Mouse (Mus musculus): ENCODE results near the gene Zswim8.

Gene Zswim8

DNA sequence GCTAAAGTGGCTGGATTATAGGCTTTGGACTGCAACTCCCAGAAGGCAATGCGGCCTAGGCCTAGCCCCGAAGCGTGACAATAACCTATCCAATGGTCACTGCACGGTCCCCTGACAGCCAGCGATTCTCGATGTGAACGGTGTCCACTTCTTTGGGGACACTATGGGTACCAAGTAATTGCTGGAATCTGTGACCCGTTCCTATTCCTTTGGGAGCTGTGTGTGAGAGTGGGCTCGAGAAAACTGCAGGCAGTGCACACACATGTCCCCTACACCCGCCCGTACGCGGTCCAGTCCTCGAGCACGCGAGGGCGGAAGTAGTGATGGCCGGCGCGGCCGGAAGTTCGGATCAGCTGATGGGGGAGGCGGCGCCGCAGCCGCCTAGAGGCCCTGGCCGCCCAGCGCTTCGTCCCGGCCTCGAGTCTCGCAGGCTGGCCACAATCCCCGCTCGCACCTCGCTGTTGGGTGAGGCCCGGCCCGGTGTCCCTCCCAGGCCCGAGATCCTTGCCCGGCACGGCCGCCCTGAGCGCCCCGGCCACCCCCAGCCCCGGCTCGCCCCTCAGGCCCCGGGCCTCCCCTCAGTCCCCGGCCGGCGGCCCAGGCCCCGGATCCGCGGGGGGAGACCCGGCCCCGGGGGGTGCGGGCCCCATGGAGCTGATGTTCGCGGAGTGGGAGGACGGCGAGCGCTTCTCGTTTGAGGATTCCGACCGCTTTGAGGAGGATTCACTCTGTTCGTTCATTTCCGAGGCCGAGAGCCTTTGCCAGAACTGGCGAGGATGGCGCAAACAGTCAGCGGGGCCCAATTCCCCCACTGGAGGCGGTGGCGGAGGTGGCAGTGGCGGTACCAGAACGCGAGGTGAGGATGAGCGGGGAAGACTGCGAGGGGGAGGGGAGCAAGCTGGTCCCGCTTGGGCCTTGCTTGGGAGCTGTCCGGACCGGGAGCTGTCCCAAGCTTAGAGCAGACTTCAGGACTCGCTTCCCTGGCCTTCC is at the start of gene Zswim8:
Zswim8 (plus strand) TSS at position 352 of the 990 bp plus-strand sequence.
- peak; percentile 94 for DNase-seq

DNA sequence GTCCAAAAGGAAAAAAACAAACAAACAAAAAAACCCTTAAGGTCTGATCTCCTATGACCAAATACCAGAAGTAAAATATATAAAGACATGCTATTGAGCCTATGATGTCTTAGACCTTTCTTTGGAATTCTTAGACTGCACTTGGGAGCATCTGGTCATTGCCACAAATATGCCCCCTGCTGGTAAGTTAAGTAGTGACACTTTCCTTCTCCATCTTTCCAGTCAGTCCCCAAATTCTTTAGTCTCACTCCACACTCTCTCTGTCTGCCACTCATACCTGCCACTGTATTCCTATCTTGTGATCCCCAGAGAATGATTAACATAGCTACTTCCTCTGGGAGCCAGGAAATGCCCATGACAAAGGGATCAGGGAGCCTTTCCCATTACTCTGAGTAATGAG is 49.0 kb upstream of the Zswim8 start:
- DNase-seq = no peak

DNA sequence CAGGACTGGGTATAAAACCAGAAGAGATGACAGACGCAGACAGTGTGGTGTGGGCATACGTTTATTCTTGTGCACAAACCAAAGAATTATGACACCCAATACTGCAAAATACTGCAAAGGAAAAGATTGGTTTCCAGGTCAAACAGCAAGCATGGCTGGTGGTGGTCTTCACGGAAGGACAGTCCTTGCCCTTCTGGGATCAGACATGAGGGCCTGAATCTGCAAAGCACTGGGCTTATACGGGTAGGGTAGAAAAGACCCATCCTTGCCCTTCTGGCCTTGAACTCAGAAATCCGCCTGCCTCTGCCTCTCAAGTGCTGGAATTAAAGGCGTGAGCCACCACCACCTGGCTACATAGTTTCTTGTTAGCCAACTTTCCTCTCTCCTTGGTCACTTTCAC is 48.5 kb upstream of the Zswim8 start:
- DNase-seq = no peak

DNA sequence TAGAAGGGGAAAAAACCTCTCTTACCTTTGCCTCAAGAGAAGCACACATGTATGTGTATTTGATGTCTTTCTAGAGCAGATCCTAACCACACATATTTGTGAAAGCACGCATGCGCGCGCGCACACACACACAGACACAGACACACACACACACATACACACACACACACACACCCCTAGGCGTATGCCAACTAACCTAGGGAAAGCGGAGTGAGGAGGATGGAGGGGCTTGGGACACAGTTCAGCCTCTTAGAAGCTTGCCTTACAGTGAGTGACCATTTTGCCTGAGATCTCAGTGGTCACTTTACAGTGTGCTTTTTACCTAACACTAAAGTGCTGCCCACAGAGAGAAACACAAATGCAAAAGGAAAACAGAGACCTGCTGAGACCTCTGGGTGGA is 47.7 kb upstream of the Zswim8 start:
- no peak for DNase-seq

DNA sequence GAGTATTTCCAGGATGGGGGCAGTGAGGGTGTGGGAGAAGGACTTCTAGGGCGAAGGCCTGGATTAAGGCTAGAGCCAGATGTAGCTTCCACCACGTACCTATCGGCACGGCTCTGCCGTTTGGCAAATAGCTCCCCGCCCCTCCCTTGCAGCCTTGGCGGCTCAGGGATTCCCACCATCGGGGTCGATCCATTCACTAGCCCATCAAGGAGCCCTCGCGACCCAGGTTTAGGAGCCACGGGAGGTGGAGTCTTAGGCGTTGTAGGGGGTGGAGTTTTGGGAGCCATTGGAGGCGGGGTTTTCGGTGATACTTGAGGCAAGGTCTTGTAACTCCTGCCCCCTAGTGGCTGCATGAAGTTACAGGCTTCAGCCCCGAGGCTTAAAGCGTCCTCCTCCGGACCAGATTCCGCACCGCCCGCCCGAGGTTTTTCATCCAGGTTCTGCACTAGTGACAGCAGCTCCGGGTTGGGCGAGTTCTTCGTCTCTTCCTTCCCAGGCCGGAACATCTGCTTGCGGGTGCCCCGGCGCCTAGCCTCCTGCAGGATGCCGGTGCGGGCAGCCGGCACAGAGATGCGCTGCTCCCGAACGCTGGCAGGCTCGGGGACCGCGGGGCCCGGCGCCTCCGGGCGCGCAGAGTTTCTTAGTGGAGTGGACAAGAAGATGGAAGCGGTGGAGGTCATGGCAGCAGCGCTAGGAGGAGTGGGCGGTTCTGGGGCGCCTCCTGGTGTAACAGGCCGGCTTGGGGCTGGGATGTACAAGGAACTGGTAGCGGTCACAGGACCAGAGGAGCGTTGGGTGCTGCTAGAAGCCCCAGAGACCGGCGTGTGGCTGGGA is 46.3 kb upstream of the Zswim8 start:
- DNase-seq = peak; percentile 94

DNA sequence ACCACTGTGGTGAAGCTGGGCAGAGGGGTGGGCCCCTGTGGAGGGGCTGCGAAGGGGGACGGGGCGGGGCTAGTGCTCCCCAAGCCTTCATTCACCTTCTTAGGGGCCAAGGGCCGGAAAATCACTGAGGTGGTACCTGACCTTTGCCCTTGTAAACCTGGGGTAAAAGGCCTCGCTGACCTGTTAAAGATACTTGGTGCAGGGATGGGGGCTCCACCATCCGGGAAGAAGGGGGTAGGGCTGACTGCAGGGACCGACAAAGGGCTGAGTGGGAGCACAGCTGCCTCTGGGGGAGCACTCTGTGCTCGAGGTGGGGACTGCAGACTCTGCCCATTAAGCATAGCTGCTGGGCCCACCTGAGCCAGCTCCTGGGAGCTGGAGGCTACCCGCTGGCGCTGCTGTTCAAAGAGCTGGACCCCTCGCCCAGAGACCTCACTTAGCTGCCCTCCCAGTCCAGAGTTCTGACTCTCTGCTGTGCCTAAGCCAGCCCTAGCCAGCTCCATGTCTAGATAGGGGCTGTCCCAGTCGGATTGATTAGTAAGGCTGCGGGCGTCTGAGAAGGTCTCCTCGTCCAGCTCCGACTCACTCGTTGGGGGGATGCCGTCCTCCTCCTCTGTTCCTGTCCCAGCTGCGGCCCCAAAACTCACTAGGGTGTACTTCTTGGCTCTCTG is 45.6 kb upstream of the Zswim8 start:
- no peak for DNase-seq

DNA sequence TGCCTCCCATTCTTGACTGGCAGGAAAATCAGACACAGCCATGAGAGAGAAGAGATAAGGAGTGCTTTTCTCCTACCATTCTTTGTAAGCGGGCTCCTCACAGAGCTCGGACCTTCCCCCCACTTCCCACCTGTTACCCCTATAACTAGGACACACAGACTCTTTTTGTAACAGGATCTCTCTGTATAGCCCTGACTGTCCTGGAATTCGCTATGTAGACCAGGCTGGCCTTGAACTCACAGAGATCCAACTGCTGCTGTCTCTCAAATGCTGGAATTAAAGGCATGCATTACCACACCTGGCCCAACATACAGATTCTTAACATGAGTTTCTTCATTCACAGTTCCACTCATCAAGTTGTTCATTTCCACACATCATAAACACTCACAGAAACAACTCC is 44.6 kb upstream of the Zswim8 start:
- no peak for DNase-seq

DNA sequence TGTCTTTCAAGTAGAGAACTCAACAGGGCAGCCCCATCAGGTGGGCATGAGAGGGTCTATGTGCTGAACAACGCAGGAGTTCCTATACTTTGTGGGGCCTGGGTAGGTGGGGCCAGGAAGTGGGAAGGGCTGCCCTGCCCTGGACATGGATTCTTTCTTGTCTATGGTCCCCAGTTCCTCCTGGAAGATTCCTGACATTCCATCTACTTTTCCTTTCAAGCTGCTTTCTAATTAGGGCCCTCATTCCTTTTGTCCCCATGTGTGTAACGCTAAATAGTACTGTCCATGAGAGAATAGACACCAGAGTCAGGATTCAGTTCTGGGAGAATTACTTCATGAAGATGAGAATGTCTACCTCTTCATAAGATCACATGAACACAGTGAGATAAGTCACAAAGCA is 43.8 kb upstream of the Zswim8 start:
- no peak for DNase-seq

DNA sequence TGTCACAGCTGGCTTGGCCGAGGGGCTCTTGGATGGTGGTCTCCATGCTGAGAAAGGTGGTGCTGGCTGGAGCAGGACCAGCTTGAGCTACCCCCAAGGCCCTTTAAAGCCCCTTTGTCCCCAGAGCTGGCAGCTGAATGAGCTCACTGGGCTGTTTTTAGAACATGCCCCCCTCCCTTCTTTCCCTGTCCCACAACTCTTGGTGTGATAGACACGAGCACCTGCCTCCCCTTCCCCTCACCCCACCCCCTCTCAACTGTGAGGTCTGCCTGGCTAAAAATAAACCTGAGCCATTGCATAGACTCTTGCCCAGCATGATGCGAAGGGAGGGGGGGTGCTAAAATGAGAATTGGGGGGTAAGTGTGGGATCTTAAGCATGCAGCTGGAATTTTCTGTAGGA is 42.9 kb upstream of the Zswim8 start:
- DNase-seq = no peak

DNA sequence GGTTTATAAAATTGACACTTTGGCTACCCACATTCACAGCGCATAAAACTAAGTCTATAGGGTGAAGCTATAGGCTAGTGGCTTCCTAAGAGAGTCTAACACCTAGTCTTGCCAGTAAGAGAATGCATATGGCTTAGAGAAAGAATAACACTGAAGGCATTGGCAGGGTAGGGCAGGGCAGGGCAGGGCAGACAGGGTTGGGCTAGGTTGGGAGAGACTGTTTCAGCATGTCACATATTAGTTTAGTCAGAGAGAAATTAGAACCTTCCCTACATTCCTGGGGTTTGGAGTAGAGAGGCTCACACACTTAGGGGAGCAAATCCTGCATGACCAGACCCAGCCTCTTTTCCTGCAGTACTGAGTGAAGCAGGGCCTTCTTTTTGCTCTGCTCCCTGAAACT is 39.9 kb upstream of the Zswim8 start:
- DNase-seq = no peak

DNA sequence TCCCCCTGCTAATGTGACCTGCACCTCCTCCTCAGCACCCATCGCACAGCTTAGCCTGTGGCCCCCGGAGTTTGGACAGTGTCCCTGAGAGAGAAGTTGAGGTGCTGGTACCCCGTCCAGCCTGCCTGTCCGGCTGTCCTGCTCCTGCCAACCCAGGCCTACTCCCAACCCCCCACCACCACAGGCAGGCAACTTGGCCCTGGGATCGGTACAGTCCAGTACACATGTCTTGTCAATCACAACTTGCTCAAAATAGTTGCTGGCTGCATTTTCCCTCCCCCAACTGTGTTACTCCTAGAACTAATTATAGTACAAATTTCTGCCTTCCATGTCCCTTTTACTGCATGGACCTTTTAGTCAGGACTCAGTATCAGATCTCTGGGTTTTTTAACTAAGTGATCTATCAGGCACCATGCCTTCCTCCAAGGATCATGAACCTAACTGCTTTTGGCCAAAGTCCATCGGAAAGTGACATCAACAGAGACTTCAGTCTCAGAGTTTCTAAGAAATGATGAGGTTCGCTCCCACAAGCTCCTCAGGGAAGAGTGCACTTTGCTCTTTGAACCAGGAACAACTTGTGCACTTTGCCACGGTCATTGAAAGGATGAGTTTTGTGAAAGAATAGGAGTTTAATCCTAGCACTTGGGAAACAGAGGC is 39.1 kb upstream of the Zswim8 start, which contains the start of gene Synpo2l:
Synpo2l (minus strand) TSS at position 201 of the 657 bp plus-strand sequence.
- peak; percentile 44 for DNase-seq

DNA sequence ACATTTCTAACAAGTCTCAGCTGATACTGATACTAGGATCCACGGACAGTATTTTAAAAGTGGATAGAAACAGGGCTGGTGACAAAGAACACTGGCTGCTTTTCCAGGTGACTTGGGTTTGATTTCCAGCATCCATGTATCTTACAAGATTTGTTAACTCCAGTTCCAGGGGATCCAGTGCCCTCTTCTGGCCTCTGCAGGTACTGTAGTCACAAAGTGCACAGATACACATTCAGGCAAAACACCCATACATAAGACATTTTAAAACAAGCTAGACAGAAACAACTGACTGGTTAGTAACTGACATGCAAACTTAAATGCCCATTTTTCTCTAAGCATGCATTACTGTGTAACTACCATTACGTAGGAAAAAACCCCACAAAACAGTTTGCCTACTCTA is 34.4 kb upstream of the Zswim8 start:
- peak; percentile 54 for DNase-seq

DNA sequence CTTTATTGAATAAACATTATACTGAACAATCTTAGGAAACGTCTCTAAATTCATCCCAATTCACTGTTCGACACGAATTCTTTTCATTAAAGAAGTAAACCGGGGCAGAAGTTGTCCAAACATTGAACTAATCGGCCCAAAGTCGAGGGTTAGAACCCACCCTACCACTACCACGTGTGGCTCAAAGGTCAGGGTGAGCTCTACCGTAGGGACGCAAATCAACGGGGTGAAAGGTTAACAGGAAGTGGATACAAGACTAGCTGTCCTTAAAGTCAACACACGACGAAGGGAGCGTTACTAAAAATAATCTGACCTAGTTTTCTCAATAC is 33.7 kb upstream of the Zswim8 start:
- peak; percentile 69 for DNase-seq

DNA sequence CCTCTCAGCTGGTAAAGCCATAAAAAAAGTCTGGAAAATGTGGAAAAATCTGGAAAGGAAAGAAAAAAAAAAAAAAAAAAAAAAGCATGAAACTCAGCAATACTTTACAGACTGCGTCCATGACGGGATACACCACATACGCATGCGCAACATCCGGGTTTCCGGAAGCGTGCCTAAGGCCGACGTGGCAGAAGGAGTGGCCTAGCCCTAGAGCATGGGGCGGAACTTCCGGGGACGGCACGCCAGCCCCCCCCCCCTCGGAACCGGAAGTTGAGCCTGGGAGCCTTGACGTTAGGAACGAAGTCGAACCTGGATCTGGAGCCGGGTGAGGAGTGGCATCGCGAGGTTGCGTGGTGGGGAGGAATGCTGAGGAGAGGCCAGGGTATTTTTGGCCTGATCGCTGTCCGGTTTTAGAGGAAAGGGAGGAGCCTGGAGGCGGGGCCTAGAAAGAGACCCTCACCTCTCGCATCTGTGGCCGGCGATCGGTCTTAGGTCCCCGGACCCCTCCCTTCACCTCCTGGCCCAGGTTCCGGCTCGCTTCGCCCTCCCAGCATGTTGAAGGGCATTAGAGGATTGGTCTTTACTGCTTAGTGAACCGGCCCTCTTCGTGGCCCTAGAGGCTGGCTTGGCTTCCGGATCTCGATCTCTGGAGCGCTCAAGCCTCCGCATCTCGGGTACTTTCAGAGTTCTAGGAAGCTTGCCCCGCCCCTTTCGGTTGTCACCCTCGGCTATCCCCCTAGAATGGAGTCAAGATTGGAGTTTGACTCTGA is 33.1 kb upstream of the Zswim8 start, which contains the start of gene Sec24c:
Sec24c (plus strand) TSS at position 245 of the 770 bp plus-strand sequence.
- peak; percentile 95 for DNase-seq

DNA sequence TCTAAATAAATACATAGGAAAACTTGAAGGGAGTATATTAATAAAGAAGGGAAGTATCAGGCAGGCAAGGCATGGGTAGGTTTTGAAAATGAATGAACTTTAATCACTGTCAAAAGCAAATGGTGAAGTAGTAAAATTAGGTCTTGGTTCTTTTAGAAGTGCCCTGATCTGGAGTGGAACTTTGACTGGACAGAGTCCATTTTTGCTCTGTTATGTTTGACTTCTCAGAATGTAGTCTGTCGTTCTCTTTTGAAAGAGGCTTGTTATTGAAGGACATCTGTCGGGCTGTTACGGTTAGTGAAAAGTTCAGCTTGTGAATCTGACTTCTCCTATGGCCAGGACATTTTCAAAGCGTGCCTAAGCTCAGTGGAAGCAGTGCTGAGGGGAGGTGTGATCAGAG is 29.4 kb upstream of the Zswim8 start:
- no peak for DNase-seq

DNA sequence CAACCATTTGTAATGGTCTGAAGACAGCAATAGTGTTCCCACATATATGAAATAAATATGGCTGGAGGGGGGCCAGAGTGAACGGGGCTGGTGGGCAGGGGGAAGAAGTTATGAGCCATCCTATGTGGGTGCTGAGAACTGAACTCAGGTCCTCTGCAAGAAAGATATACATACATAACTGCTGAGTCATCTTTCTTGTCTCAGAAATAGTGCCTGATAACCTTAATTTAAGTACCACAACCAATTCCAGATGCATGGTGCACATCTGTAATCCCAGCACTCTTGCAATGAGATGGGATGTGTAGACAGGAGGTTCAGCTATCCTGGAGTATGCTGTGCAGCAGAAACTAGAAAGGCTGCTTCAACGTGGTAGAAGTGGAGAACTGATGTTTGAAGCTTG is 25.6 kb upstream of the Zswim8 start:
- no peak for DNase-seq

DNA sequence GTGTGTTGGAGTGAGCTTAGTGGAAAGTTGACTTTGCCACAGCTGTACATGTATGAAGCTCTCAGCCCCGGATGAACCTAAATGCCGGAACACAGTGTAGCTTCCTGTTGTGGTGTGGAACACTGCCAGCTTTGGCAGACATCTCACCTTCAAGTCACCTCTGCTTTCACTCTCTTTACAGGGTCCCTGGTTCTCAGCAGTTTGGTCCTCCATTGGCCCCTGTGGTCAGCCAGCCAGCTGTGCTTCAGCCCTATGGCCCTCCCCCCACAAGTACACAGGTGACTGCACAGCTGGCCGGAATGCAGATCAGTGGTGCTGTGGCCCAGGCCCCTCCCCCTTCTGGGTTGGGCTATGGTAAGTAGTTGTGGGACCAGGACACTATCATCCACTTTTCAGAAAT is 24.9 kb upstream of the Zswim8 start:
- peak; percentile 54 for DNase-seq

DNA sequence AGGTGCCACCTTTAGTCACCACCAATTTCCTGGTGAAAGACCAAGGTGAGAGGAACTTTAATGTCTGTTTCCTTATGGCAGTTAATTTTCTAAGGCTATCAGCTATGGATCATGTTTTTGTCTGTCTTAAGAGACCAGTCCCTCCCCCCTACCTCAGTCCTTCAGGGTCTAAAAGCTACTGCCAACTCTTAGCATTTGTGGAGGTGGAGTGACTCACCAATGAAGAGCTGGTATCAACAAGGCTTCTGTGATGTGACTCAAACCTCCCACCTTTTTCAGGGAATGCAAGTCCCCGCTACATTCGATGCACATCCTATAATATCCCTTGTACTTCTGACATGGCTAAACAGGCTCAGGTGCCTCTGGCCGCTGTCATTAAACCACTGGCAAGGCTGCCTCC is 20.8 kb upstream of the Zswim8 start:
- DNase-seq = no peak

DNA sequence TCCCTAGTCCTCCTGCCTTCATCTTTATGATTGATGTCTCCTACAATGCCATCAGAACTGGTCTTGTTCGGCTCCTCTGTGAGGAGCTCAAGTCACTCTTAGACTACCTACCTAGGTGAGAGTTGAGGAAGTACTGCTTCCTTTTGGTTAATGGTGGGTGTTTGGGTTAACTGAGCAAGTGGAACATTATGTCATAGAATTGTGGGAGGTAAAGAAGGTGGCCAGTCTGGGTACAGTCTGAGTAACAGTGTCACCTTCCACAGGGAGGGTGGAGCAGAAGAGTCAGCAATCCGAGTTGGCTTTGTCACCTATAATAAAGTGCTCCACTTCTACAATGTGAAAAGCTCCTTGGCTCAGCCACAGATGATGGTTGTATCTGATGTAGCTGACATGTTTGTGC is 18.3 kb upstream of the Zswim8 start:
- DNase-seq = no peak

DNA sequence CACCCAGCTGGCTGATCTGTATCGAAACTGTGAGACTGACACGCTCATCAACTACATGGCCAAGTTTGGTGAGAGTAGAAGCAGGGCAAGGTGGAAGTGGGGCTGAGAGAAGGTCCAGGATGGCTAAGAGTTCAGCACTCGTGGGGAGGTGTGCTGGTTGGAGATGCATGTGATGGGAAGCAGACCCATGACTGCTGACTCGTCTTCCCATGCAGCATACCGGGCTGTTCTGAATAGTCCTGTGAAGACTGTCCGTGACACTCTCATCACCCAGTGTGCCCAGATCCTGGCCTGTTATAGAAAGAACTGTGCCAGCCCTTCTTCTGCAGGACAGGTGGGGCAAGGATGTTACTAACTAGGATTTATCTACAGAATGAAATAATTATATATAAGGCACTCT is 15.6 kb upstream of the Zswim8 start:
- DNase-seq = no peak

DNA sequence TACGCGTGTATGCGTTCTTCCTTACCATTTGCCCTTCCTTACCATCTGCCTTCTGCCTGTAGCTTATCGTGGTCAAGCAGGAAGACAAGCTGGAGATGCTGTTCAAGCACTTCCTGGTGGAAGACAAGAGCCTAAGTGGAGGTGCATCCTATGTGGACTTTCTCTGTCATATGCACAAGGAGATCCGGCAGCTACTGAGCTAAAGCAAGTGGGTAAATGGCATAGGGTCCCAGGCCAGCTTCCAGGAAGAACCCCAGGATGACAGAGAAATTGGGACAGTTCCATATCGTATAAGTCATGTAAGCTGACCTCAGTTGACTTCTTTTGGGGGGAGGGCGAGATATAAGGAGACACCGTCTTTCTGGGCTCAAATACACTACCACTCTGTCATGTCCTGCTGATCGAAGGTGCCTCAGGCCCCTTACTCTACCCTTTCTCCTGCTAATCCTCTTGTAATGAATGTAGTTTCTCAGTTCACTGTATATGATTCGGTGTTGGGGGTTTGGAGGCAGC is 13.7 kb upstream of the Zswim8 start:
- no peak for DNase-seq
